Mouse (Mus musculus): ENCODE measurements around the gene Rasl2-9. TPM values are rescaled to one million over a fixed set of nuclear protein-coding genes. Genes with fewer than 3 reads are reported as not detected.
"Not testable (repeated sequence)": the region's sequence is repeated elsewhere in the genome, so short reads cannot be mapped to it uniquely, and the experiment has no call there.

Rasl2-9 gene
- 0.25 TPM in 1 of 2 replicates, not detected in the other for polyA plus RNA-seq (2014; fragmentation: Nextera tagmentation; extraction: Ambion mirVana)

DNA sequence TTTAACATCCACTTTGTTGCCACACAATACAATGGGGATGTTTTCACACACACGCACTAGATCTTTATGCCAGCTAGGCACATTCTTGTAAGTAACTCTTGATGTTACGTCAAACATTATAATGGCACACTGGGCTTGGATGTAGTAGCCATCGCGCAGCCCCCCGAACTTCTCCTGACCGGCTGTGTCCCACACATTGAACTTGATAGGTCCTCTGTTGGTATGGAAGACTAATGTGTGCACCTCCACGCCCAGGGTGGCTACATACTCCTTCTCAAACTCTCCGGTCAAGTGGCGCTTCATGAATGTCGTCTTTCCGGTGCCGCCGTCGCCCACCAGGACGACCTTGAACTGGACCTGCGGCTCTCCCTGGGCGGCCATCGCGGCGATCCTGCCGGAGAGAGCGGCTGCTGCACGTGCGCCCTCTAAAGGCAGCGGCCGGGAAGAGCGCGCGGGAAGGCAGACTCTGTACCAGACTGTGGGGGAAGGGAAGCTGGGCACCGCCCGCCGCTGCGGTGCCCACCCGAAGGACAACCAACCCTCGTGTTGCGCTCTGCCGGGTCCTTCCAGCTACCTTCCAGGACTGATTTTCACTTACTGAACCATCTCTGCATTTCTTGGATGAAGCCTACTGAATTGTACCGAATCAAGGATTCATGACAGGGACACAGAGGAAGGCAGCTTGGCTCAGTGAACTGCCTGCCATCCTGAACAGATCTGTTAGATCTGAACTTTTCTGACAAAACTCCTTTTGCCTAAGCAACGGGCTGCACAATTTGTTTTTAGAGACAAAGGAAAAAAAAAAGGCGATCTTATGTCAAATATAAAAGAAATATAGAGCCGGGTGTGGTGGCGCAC lies at the start of gene Rasl2-9:
Rasl2-9 (minus strand) TSS at position 402 of the 858 bp plus-strand sequence.
- H3K27ac ChIP-seq (ENCODE audit: low read length) = no peak within 1 kb of the TSS
- peak within 1 kb of the TSS; percentile 13 for H3K4me3 ChIP-seq (ENCODE audit: low read depth, low read length)
- H3K9ac ChIP-seq (replicated peaks; ENCODE audit: low read depth, low read length) = no peak within 1 kb of the TSS
- ATAC-seq (ENCODE audit: insufficient number of reproducible peaks, insufficient read depth, low FRiP score, low read depth) = peak; percentile 74; the same call in 1 of the 2 replicates
- WGBS = 17% methylated on average over 42 of the region's 42 CpGs
- no peaks in the 10 kb centered on the region for H3K4me1 ChIP-seq (ENCODE audit: control insufficient read depth, insufficient read depth, low read length)
- no peaks in the 10 kb centered on the region for H3K9me3 ChIP-seq (ENCODE audit: control insufficient read depth, low read depth, low read length)
- H3K4me2 ChIP-seq (replicated peaks; ENCODE audit: low read depth, low read length) = peak within 1 kb of the TSS; percentile 46
- no peaks in the 10 kb centered on the region for H3K27me3 ChIP-seq (ENCODE audit: control insufficient read depth, insufficient read depth, low read length)
- H3K36me3 ChIP-seq (ENCODE audit: control insufficient read depth, insufficient read depth, low read length) = no peaks in the 10 kb centered on the region

DNA sequence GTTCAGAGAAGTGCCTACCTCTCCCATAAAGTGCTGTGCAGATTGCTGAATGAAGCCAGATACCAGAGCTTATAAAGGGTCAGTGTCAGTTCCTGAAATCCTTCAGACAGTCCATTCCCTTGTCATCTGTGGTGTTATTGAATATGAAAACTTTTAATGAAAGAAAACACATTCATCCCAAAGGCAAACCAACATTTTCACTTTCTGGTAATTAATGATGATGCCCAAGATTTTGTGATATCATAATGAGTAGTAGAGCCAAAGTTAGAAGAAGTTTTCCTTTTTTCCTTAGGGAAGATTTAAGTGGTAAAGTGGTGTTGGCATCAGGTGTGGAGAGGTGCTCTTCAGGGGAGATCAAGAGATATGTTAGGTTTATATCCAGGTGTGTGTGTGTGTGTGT lies 23.8 kb upstream of the Rasl2-9 start, which contains the start of gene Vmn1r55:
Vmn1r55 (minus strand) TSS at position 101 of the 400 bp plus-strand sequence.
- not testable (repeated sequence) for H3K9me3 ChIP-seq (ENCODE audit: control insufficient read depth, low read depth, low read length); ATAC-seq (ENCODE audit: insufficient number of reproducible peaks, insufficient read depth, low FRiP score, low read depth); H3K9ac ChIP-seq (replicated peaks; ENCODE audit: low read depth, low read length)

DNA sequence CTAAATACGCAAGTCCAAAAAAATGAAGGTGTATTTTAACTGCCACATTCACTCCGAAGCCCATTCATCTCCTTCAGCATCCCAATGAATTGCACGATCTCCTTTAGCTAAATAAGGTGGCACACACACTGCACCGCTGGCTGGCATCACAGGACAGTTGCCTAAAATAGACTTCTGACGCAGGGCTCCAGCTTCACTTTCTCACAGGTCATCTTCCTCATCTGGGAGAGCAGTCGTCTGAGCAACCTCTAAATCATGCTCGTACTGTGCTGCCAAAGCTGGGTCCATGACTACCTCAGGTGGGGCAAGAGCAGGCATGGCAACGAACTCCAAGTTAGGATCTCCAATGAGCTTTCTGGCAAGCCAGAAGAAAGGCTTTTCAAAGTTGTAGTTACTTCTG lies 672 bp downstream of the Rasl2-9 start:
- no peak for ATAC-seq (ENCODE audit: insufficient number of reproducible peaks, insufficient read depth, low FRiP score, low read depth)
- H3K27ac ChIP-seq (ENCODE audit: low read length) = no peak overlapping the region
- no peaks in the 10 kb centered on the region for H3K27me3 ChIP-seq (ENCODE audit: control insufficient read depth, insufficient read depth, low read length)
- WGBS = 81% methylated on average over 8 of the region's 8 CpGs
- no peak overlapping the region for H3K4me3 ChIP-seq (ENCODE audit: low read depth, low read length)
- no peaks in the 10 kb centered on the region for H3K36me3 ChIP-seq (ENCODE audit: control insufficient read depth, insufficient read depth, low read length)
- no peak overlapping the region for H3K9ac ChIP-seq (replicated peaks; ENCODE audit: low read depth, low read length)
- no peaks in the 10 kb centered on the region for H3K4me1 ChIP-seq (ENCODE audit: control insufficient read depth, insufficient read depth, low read length)
- no peaks in the 10 kb centered on the region for H3K9me3 ChIP-seq (ENCODE audit: control insufficient read depth, low read depth, low read length)
- H3K4me2 ChIP-seq (replicated peaks; ENCODE audit: low read depth, low read length) = no peak overlapping the region

More for the DNA sequence above, 23.8 kb upstream of the Rasl2-9 start, which contains the start of gene Vmn1r55:
- H3K4me2 ChIP-seq (replicated peaks; ENCODE audit: low read depth, low read length); H3K27ac ChIP-seq (ENCODE audit: low read length); H3K27me3 ChIP-seq (ENCODE audit: control insufficient read depth, insufficient read depth, low read length); H3K4me3 ChIP-seq (ENCODE audit: low read depth, low read length); H3K4me1 ChIP-seq (ENCODE audit: control insufficient read depth, insufficient read depth, low read length); H3K36me3 ChIP-seq (ENCODE audit: control insufficient read depth, insufficient read depth, low read length): not testable (repeated sequence)

DNA sequence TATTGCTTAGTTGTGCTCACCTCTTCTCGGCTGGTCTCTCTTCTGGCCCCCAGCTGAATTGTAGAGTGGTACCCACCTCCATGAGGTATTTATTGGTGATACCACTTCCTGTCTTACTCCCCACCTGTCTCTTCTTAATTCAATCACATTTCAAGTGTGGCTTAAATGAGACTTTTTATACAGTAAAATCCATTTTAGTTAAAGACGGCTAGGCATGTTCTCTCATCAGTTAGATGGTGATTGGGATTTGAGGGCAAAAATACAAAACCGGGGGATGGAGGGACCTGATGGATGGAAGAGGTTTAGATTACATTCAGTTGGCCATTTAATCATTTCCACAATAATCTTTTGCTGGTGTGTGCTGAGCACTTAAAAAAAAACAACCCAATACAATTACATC lies 8.9 kb downstream of the Rasl2-9 start, which contains the start of gene Rfpl4:
Rfpl4 (minus strand) TSS at position 101 of the 400 bp plus-strand sequence.
- no peaks in the 10 kb centered on the region for H3K9me3 ChIP-seq (ENCODE audit: control insufficient read depth, low read depth, low read length)
- ATAC-seq (ENCODE audit: insufficient number of reproducible peaks, insufficient read depth, low FRiP score, low read depth) = no peak

DNA sequence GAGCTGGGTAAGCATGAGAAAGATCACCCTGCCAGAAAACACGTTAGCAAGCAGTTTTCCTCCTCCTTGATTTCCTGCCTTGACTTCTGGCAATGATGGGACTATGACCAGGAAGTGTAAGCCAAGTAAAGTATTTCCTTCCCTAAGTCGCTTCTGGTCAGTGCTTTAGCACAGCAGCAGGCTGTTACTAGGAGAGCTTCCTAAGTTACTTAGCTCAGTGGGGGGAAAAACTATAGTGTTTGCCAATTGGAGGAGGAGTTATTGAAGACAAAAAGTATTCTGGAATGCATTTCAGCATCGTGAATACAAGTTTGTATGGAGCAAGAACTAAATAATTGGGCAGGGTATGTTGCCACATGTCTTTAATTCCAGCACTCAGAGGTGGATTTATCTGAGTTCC lies 13.0 kb downstream of the Rasl2-9 start:
- Histone ChIP-seq H3K36me3 (ENCODE audit: control insufficient read depth, insufficient read depth, low read length) (no peaks in the 10 kb centered on the region), H3K27me3 (ENCODE audit: control insufficient read depth, insufficient read depth, low read length) (no peaks in the 10 kb centered on the region), H3K27ac (ENCODE audit: low read length) (no peak overlapping the region), H3K4me3 (ENCODE audit: low read depth, low read length) (no peak overlapping the region), H3K4me1 (ENCODE audit: control insufficient read depth, insufficient read depth, low read length) (no peaks in the 10 kb centered on the region), H3K4me2 (replicated peaks; ENCODE audit: low read depth, low read length) (no peak overlapping the region), H3K9me3 (ENCODE audit: control insufficient read depth, low read depth, low read length) (no peaks in the 10 kb centered on the region), H3K9ac (replicated peaks; ENCODE audit: low read depth, low read length) (no peak overlapping the region)
- ATAC-seq (ENCODE audit: insufficient number of reproducible peaks, insufficient read depth, low FRiP score, low read depth) = no peak
- WGBS = 34% methylated on average over 3 of the region's 3 CpGs

More for the DNA sequence above, 8.9 kb downstream of the Rasl2-9 start, which contains the start of gene Rfpl4:
- Histone ChIP-seq H3K4me3 (ENCODE audit: low read depth, low read length) (no peak within 1 kb of the TSS), H3K27ac (ENCODE audit: low read length) (no peak within 1 kb of the TSS), H3K4me2 (replicated peaks; ENCODE audit: low read depth, low read length) (no peak within 1 kb of the TSS), H3K36me3 (ENCODE audit: control insufficient read depth, insufficient read depth, low read length) (no peaks in the 10 kb centered on the region), H3K9ac (replicated peaks; ENCODE audit: low read depth, low read length) (no peak within 1 kb of the TSS), H3K27me3 (ENCODE audit: control insufficient read depth, insufficient read depth, low read length) (no peaks in the 10 kb centered on the region), H3K4me1 (ENCODE audit: control insufficient read depth, insufficient read depth, low read length) (no peaks in the 10 kb centered on the region)
- 88% methylated on average over 3 of the region's 3 CpGs for WGBS

DNA sequence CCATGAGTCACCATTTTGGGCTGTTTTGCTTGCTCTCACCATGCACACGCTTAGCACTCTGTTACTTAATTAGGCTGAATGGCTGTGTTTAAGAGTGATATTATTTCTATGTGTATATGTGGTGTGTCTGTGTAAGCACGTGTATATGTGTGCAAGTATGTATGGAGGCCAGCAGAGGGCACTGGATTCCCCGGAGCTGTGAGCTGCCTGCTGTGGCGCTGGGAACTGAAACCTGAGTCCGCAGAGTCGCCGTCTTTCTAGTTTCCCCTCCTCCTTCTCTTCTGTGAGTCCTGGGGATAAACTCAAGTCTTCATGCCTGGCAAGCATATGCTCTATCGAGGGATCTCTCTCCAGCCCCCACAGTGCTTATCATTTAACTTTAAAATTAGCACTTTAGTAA lies 16.4 kb downstream of the Rasl2-9 start:
- Histone ChIP-seq H3K4me3 (ENCODE audit: low read depth, low read length) (no peak overlapping the region), H3K27me3 (ENCODE audit: control insufficient read depth, insufficient read depth, low read length) (no peaks in the 10 kb centered on the region), H3K9me3 (ENCODE audit: control insufficient read depth, low read depth, low read length) (no peaks in the 10 kb centered on the region), H3K27ac (ENCODE audit: low read length) (no peak overlapping the region), H3K36me3 (ENCODE audit: control insufficient read depth, insufficient read depth, low read length) (no peaks in the 10 kb centered on the region), H3K4me1 (ENCODE audit: control insufficient read depth, insufficient read depth, low read length) (no peaks in the 10 kb centered on the region), H3K4me2 (replicated peaks; ENCODE audit: low read depth, low read length) (no peak overlapping the region), H3K9ac (replicated peaks; ENCODE audit: low read depth, low read length) (no peak overlapping the region)
- ATAC-seq (ENCODE audit: insufficient number of reproducible peaks, insufficient read depth, low FRiP score, low read depth) = no peak
- WGBS = 80% methylated on average over 8 of the region's 8 CpGs

DNA sequence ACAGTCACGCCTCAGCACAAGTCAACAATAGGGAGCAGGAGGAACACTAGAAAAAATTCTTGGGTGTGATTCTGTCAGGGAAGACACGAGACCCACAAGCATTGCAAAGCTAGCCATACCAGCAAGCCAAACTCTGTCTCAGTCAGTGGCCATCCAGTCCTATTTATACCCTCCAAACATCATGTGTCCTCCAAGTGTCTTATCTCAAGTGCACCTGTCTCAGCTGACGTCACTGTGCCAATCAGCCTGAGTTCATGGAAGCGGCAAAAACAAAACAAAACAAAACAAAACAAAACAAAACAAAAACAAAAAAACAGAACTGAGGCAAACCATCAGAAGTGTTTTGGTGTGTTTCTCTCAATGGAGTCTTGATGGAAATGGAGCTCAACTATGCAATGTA lies 17.5 kb downstream of the Rasl2-9 start:
- no peak overlapping the region for H3K9ac ChIP-seq (replicated peaks; ENCODE audit: low read depth, low read length)
- H3K9me3 ChIP-seq (ENCODE audit: control insufficient read depth, low read depth, low read length) = no peaks in the 10 kb centered on the region
- no peaks in the 10 kb centered on the region for H3K36me3 ChIP-seq (ENCODE audit: control insufficient read depth, insufficient read depth, low read length)
- no peak for ATAC-seq (ENCODE audit: insufficient number of reproducible peaks, insufficient read depth, low FRiP score, low read depth)
- no peak overlapping the region for H3K4me3 ChIP-seq (ENCODE audit: low read depth, low read length)
- H3K4me1 ChIP-seq (ENCODE audit: control insufficient read depth, insufficient read depth, low read length) = no peaks in the 10 kb centered on the region
- no peaks in the 10 kb centered on the region for H3K27me3 ChIP-seq (ENCODE audit: control insufficient read depth, insufficient read depth, low read length)
- no peak overlapping the region for H3K4me2 ChIP-seq (replicated peaks; ENCODE audit: low read depth, low read length)
- WGBS = 73% methylated on average over 4 of the region's 4 CpGs
- no peak overlapping the region for H3K27ac ChIP-seq (ENCODE audit: low read length)

DNA sequence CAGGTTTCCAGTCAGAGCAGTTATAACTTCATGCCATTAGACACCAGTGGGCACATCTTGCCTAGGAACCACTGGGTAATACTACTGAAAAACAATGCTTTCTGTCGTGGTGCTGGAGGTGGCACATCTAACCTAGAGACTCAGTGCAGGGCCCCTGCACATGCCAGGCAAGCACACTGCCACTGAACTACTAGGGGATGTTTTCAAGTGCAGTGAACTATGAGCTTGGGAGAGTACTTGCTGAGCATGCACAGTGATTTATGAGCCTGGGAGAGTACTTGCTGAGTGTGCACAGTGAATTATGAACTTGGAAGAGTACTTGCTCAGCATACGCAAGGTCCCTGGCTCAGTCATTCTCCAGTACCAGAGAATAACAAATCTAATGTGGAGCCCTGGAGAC lies 23.2 kb downstream of the Rasl2-9 start:
- H3K27ac ChIP-seq (ENCODE audit: low read length) = no peak overlapping the region
- no peaks in the 10 kb centered on the region for H3K27me3 ChIP-seq (ENCODE audit: control insufficient read depth, insufficient read depth, low read length)
- peaks cover 14% of the 10 kb centered on the region for H3K36me3 ChIP-seq (ENCODE audit: control insufficient read depth, insufficient read depth, low read length)
- H3K9ac ChIP-seq (replicated peaks; ENCODE audit: low read depth, low read length) = no peak overlapping the region
- H3K4me3 ChIP-seq (ENCODE audit: low read depth, low read length) = no peak overlapping the region
- 88% methylated on average over 2 of the region's 2 CpGs for WGBS
- H3K9me3 ChIP-seq (ENCODE audit: control insufficient read depth, low read depth, low read length) = no peaks in the 10 kb centered on the region
- no peaks in the 10 kb centered on the region for H3K4me1 ChIP-seq (ENCODE audit: control insufficient read depth, insufficient read depth, low read length)
- H3K4me2 ChIP-seq (replicated peaks; ENCODE audit: low read depth, low read length) = no peak overlapping the region
- ATAC-seq (ENCODE audit: insufficient number of reproducible peaks, insufficient read depth, low FRiP score, low read depth) = no peak
